Mouse (Mus musculus) hindbrain, embryonic 15.5 days (tissue): ENCODE data around the gene 2310057N15Rik. TPM values are rescaled to one million over a fixed set of nuclear protein-coding genes. Genes with fewer than 3 reads are reported as not detected.
"Not testable (repeated sequence)": the region's sequence is repeated elsewhere in the genome, so short reads cannot be mapped to it uniquely, and the experiment has no call there.

ENCODE experiments used
- ATAC-seq: fragments of 200-750 bp; cut with Nextera tagmentation; 2 replicates; pipeline ENCODE4 v1.8.0; 2017; ENCODE audit warnings: low read depth, moderate number of reproducible peaks, moderate TSS enrichment; ENCODE audit not compliant: low FRiP score
- H3K27ac ChIP-seq: fragments of 300-500 bp; sonication (generic); replicated peaks from 2 replicates; pipeline ENCODE4 v1.5.1; 2015; ENCODE audit warnings: mild to moderate bottlenecking, inconsistent platforms
- H3K27me3 ChIP-seq: fragments of 300-500 bp; sonication (generic); 2 replicates; pipeline ENCODE4 v1.6.1; 2015; ENCODE audit warnings: control low read depth, inconsistent platforms
- H3K36me3 ChIP-seq: fragments of 300-500 bp; sonication (generic); 2 replicates; pipeline ENCODE4 v1.6.1; 2015; ENCODE audit warnings: control low read depth, inconsistent platforms
- H3K4me1 ChIP-seq: fragments of 300-500 bp; sonication (generic); replicated peaks from 2 replicates; pipeline ENCODE4 v1.6.1; 2015; ENCODE audit warnings: control low read depth, inconsistent platforms
- H3K4me2 ChIP-seq: fragments of 300-500 bp; sonication (generic); 2 replicates; pipeline ENCODE4 v1.6.1; 2015; ENCODE audit warnings: moderate library complexity, mild to moderate bottlenecking, inconsistent platforms
- H3K4me3 ChIP-seq: fragments of 300-500 bp; sonication (generic); 2 replicates; pipeline ENCODE4 v1.5.1; 2015; ENCODE audit warnings: mild to moderate bottlenecking, inconsistent platforms
- H3K9ac ChIP-seq: fragments of 300-500 bp; sonication (generic); 2 replicates; pipeline ENCODE4 v1.6.1; 2015; ENCODE audit warnings: inconsistent platforms
- H3K9me3 ChIP-seq: fragments of 300-500 bp; sonication (generic); 2 replicates; pipeline ENCODE4 v1.6.1; 2016; ENCODE audit warnings: control low read depth, inconsistent platforms
- WGBS: fragments of 180-500 bp; shearing (Covaris S2); methylation state at CpG from one replicate; pipeline ENCODE4 v1.1.7; 2015; 5-methylcytosine and 5-hydroxymethylcytosine counted together
- polyA plus RNA-seq: library from polyadenylated mRNA; unstranded; fragments of >200 nt; fragmentation: Nextera tagmentation; extraction: Ambion mirVana; gene quantifications from 2 replicates; pipeline ENCODE4 v1.2.1, GENCODE M21; 2015

Gene 2310057N15Rik
- not detected in 2 replicates for polyA plus RNA-seq

GRCm38 (mm10) chr16:88774106-88774505, at the start of gene 2310057N15Rik:
Gene 2310057N15Rik (minus strand): TSS chr16:88774206.
- no peak within 1 kb of the TSS for H3K4me2 ChIP-seq
- no peaks in the 10 kb centered on the region for H3K27me3 ChIP-seq
- H3K9me3 ChIP-seq: no peaks in the 10 kb centered on the region
- no peak within 1 kb of the TSS for H3K9ac ChIP-seq
- H3K4me1 ChIP-seq: no peaks in the 10 kb centered on the region
- no peak for ATAC-seq
- 89% methylated on average over 2 of the region's 2 CpGs for WGBS
- no peak within 1 kb of the TSS for H3K27ac ChIP-seq
- H3K36me3 ChIP-seq: no peaks in the 10 kb centered on the region
- H3K4me3 ChIP-seq: no peak within 1 kb of the TSS

GRCm38 (mm10) chr16:88823736-88824135, 49.7 kb upstream of the 2310057N15Rik start:
- Histone ChIP-seq H3K4me1 (no peaks in the 10 kb centered on the region), H3K36me3 (no peaks in the 10 kb centered on the region), H3K9ac (no peak overlapping the region), H3K4me3 (no peak overlapping the region), H3K4me2 (no peak overlapping the region), H3K27ac (no peak overlapping the region), H3K27me3 (no peaks in the 10 kb centered on the region), H3K9me3 (no peaks in the 10 kb centered on the region)
- WGBS: 82% methylated on average over 3 of the region's 3 CpGs
- ATAC-seq: no peak

GRCm38 (mm10) chr16:88820066-88820465, 46.1 kb upstream of the 2310057N15Rik start, which contains the start of gene Krtap15:
Gene Krtap15 (plus strand): TSS chr16:88820215.
- no peak for ATAC-seq
- no peak within 1 kb of the TSS for H3K27ac ChIP-seq
- H3K27me3 ChIP-seq: no peaks in the 10 kb centered on the region
- 81% methylated on average over 3 of the region's 3 CpGs for WGBS
- no peak within 1 kb of the TSS for H3K4me3 ChIP-seq
- no peak within 1 kb of the TSS for H3K4me2 ChIP-seq
- no peaks in the 10 kb centered on the region for H3K4me1 ChIP-seq
- H3K9me3 ChIP-seq: no peaks in the 10 kb centered on the region
- no peaks in the 10 kb centered on the region for H3K36me3 ChIP-seq
- H3K9ac ChIP-seq: no peak within 1 kb of the TSS

- Histone ChIP-seq H3K27me3 (no peaks in the 10 kb centered on the region), H3K27ac (no peak within 1 kb of the TSS), H3K4me1 (no peaks in the 10 kb centered on the region), H3K4me3 (no peak within 1 kb of the TSS), H3K9me3 (no peaks in the 10 kb centered on the region), H3K4me2 (no peak within 1 kb of the TSS), H3K36me3 (no peaks in the 10 kb centered on the region), H3K9ac (no peak within 1 kb of the TSS)
- ATAC-seq: no peak
- 74% methylated on average over 2 of the region's 2 CpGs for WGBS
Measured at GRCm38 (mm10) chr16:88811827-88812226, 37.8 kb upstream of the 2310057N15Rik start, which contains the start of gene Gm20741. Gene Gm20741 (minus strand): TSS chr16:88812220.

GRCm38 (mm10) chr16:88786786-88787185, 12.8 kb upstream of the 2310057N15Rik start:
- no peaks in the 10 kb centered on the region for H3K4me1 ChIP-seq
- H3K4me2 ChIP-seq: no peak overlapping the region
- no peak overlapping the region for H3K27ac ChIP-seq
- H3K36me3 ChIP-seq: no peaks in the 10 kb centered on the region
- no peaks in the 10 kb centered on the region for H3K9me3 ChIP-seq
- H3K27me3 ChIP-seq: no peaks in the 10 kb centered on the region
- no peak for ATAC-seq
- H3K9ac ChIP-seq: no peak overlapping the region
- WGBS: 70% methylated on average over 2 of the region's 2 CpGs
- H3K4me3 ChIP-seq: no peak overlapping the region

GRCm38 (mm10) chr16:88777596-88777995, 3.6 kb upstream of the 2310057N15Rik start, which contains the start of gene Gm5965:
Gene Gm5965 (plus strand): TSS chr16:88777896.
- Histone ChIP-seq H3K4me2 (no peak within 1 kb of the TSS), H3K4me3 (no peak within 1 kb of the TSS), H3K9me3 (no peaks in the 10 kb centered on the region), H3K9ac (no peak within 1 kb of the TSS), H3K27me3 (no peaks in the 10 kb centered on the region), H3K4me1 (no peaks in the 10 kb centered on the region), H3K27ac (no peak within 1 kb of the TSS), H3K36me3 (no peaks in the 10 kb centered on the region)
- ATAC-seq: no peak
- 93% methylated on average over 6 of the region's 6 CpGs for WGBS

- H3K9me3 ChIP-seq, H3K4me2 ChIP-seq, H3K4me3 ChIP-seq, H3K27ac ChIP-seq, H3K9ac ChIP-seq, H3K27me3 ChIP-seq, H3K36me3 ChIP-seq, H3K4me1 ChIP-seq, ATAC-seq: not testable (repeated sequence)
- WGBS: 92% methylated on average over 3 of the region's 3 CpGs
Measured at GRCm38 (mm10) chr16:88758547-88758946, 15.5 kb downstream of the 2310057N15Rik start, which contains the start of gene 2310034C09Rik. Gene 2310034C09Rik (plus strand): TSS chr16:88758847.

GRCm38 (mm10) chr16:88751535-88751934, 22.5 kb downstream of the 2310057N15Rik start, which contains the start of gene Krtap13:
Gene Krtap13 (minus strand): TSS chr16:88751635.
- not testable (repeated sequence) for H3K36me3 ChIP-seq, H3K4me3 ChIP-seq, H3K9ac ChIP-seq, ATAC-seq, H3K4me1 ChIP-seq, H3K27ac ChIP-seq, H3K27me3 ChIP-seq, H3K9me3 ChIP-seq, H3K4me2 ChIP-seq
- WGBS: 79% methylated on average over 3 of the region's 3 CpGs

- Histone ChIP-seq H3K9me3 (no peaks in the 10 kb centered on the region), H3K27ac (no peak overlapping the region), H3K4me3 (no peak overlapping the region), H3K4me2 (no peak overlapping the region), H3K4me1 (no peaks in the 10 kb centered on the region), H3K36me3 (no peaks in the 10 kb centered on the region), H3K27me3 (no peaks in the 10 kb centered on the region), H3K9ac (no peak overlapping the region)
- WGBS: 64% methylated on average over 4 of the region's 4 CpGs
- no peak for ATAC-seq
Measured at GRCm38 (mm10) chr16:88747943-88748342, 26.1 kb downstream of the 2310057N15Rik start.

- no peak for ATAC-seq
- Histone ChIP-seq H3K27me3 (no peaks in the 10 kb centered on the region), H3K4me1 (no peaks in the 10 kb centered on the region), H3K4me2 (no peak overlapping the region), H3K9me3 (no peaks in the 10 kb centered on the region), H3K9ac (no peak overlapping the region), H3K36me3 (no peaks in the 10 kb centered on the region), H3K27ac (no peak overlapping the region), H3K4me3 (no peak overlapping the region)
- 72% methylated on average over 4 of the region's 4 CpGs for WGBS
Measured at GRCm38 (mm10) chr16:88744750-88745340, 29.2 kb downstream of the 2310057N15Rik start.

- H3K36me3 ChIP-seq: no peaks in the 10 kb centered on the region
- H3K9ac ChIP-seq: no peak overlapping the region
- no peak overlapping the region for H3K4me2 ChIP-seq
- no peaks in the 10 kb centered on the region for H3K9me3 ChIP-seq
- 43% methylated on average over 2 of the region's 2 CpGs for WGBS
- H3K27me3 ChIP-seq: no peaks in the 10 kb centered on the region
- no peak overlapping the region for H3K4me3 ChIP-seq
- H3K4me1 ChIP-seq: no peaks in the 10 kb centered on the region
- ATAC-seq: no peak
- no peak overlapping the region for H3K27ac ChIP-seq
Measured at GRCm38 (mm10) chr16:88735391-88735790, 38.6 kb downstream of the 2310057N15Rik start.

- Histone ChIP-seq H3K4me1 (no peaks in the 10 kb centered on the region), H3K9ac (no peak within 1 kb of the TSS), H3K27me3 (no peaks in the 10 kb centered on the region), H3K36me3 (no peaks in the 10 kb centered on the region), H3K27ac (no peak within 1 kb of the TSS), H3K4me3 (no peak within 1 kb of the TSS), H3K9me3 (no peaks in the 10 kb centered on the region), H3K4me2 (no peak within 1 kb of the TSS)
- no peak for ATAC-seq
- 86% methylated on average over 4 of the region's 4 CpGs for WGBS
Measured at GRCm38 (mm10) chr16:88728812-88729275, 45.2 kb downstream of the 2310057N15Rik start, which contains the start of gene Krtap13-1. Gene Krtap13-1 (plus strand): TSS chr16:88728862.
